Mouse (Mus musculus): Measurements from ENCODE around the gene Gm3336. TPM values are rescaled to one million over a fixed set of nuclear protein-coding genes. Genes with fewer than 3 reads are reported as not detected.

Gm3336 gene
- polyA plus RNA-seq, 1 experiment, result 0.26 TPM

GRCm38 (mm10) chr8:70711041-70711440 is 7.3 kb upstream of the Gm3336 start:
- Histone ChIP-seq H3K9me3 (peaks cover 4% of the 10 kb centered on the region; the same call in 1 of the 2 replicates), H3K36me3 (replicated peaks; ENCODE audit: low read length) (no peaks in the 10 kb centered on the region), H3K4me1 (peaks cover 24% of the 10 kb centered on the region), H3K4me3 (replicated peaks) (no peak overlapping the region), H3K27me3 (replicated peaks) (peaks cover 90% of the 10 kb centered on the region)
- TF ChIP-seq GATA1 (IDR thresholded peaks at IDR 0.05; ENCODE audit: borderline replicate concordance, low read length) (no peak), FLI1 (IDR thresholded peaks at IDR 0.05; ENCODE audit: low read length) (no peak)

GRCm38 (mm10) chr8:70713991-70714390 is 4.4 kb upstream of the Gm3336 start:
- Histone ChIP-seq H3K27me3 (replicated peaks) (peaks cover 81% of the 10 kb centered on the region), H3K36me3 (replicated peaks; ENCODE audit: low read length) (no peaks in the 10 kb centered on the region), H3K9me3 (no peaks in the 10 kb centered on the region), H3K4me3 (replicated peaks) (no peak overlapping the region), H3K4me1 (peaks cover 31% of the 10 kb centered on the region)
- TF ChIP-seq FLI1 (IDR thresholded peaks at IDR 0.05; ENCODE audit: low read length) (no peak), GATA1 (IDR thresholded peaks at IDR 0.05; ENCODE audit: borderline replicate concordance, low read length) (no peak)

- no peaks in the 10 kb centered on the region for H3K9me3 ChIP-seq
- no peaks in the 10 kb centered on the region for H3K36me3 ChIP-seq (replicated peaks; ENCODE audit: low read length)
- peaks cover 71% of the 10 kb centered on the region for H3K27me3 ChIP-seq (replicated peaks)
- no peak for TF ChIP-seq FLI1 (IDR thresholded peaks at IDR 0.05; ENCODE audit: low read length)
- TF ChIP-seq GATA1 (IDR thresholded peaks at IDR 0.05; ENCODE audit: borderline replicate concordance, low read length), result no peak
- no peak overlapping the region for H3K4me3 ChIP-seq (replicated peaks)
- peaks cover 37% of the 10 kb centered on the region for H3K4me1 ChIP-seq
Measured at GRCm38 (mm10) chr8:70715086-70715485, 3.3 kb upstream of the Gm3336 start.

GRCm38 (mm10) chr8:70716521-70717400 is 1.6 kb upstream of the Gm3336 start:
- Histone ChIP-seq H3K36me3 (replicated peaks; ENCODE audit: low read length) (no peaks in the 10 kb centered on the region), H3K9me3 (no peaks in the 10 kb centered on the region), H3K27me3 (replicated peaks) (peaks cover 54% of the 10 kb centered on the region), H3K4me1 (peaks cover 39% of the 10 kb centered on the region), H3K4me3 (replicated peaks) (no peak overlapping the region)
- no peak for TF ChIP-seq GATA1 (IDR thresholded peaks at IDR 0.05; ENCODE audit: borderline replicate concordance, low read length)
- no peak for TF ChIP-seq FLI1 (IDR thresholded peaks at IDR 0.05; ENCODE audit: low read length)

- no peak for TF ChIP-seq GATA1 (IDR thresholded peaks at IDR 0.05; ENCODE audit: borderline replicate concordance, low read length)
- no peak for TF ChIP-seq FLI1 (IDR thresholded peaks at IDR 0.05; ENCODE audit: low read length)
- no peaks in the 10 kb centered on the region for H3K36me3 ChIP-seq (replicated peaks; ENCODE audit: low read length)
- peaks cover 29% of the 10 kb centered on the region for H3K4me1 ChIP-seq
- H3K4me3 ChIP-seq (replicated peaks), result no peak overlapping the region
- peaks cover 32% of the 10 kb centered on the region for H3K27me3 ChIP-seq (replicated peaks)
- no peaks in the 10 kb centered on the region for H3K9me3 ChIP-seq
Measured at GRCm38 (mm10) chr8:70719796-70720270, 1.5 kb downstream of the Gm3336 start.

- Histone ChIP-seq H3K9me3 (no peaks in the 10 kb centered on the region), H3K4me3 (replicated peaks) (no peak overlapping the region), H3K4me1 (peaks cover 24% of the 10 kb centered on the region), H3K27me3 (replicated peaks) (peaks cover 26% of the 10 kb centered on the region), H3K36me3 (replicated peaks; ENCODE audit: low read length) (no peaks in the 10 kb centered on the region)
- TF ChIP-seq FLI1 (IDR thresholded peaks at IDR 0.05; ENCODE audit: low read length) (no peak), GATA1 (IDR thresholded peaks at IDR 0.05; ENCODE audit: borderline replicate concordance, low read length) (no peak)
Measured at GRCm38 (mm10) chr8:70720739-70721138, 2.4 kb downstream of the Gm3336 start.

- no peaks in the 10 kb centered on the region for H3K36me3 ChIP-seq (replicated peaks; ENCODE audit: low read length)
- no peak overlapping the region for H3K4me3 ChIP-seq (replicated peaks)
- H3K27me3 ChIP-seq (replicated peaks), result peaks cover 24% of the 10 kb centered on the region
- TF ChIP-seq FLI1 (IDR thresholded peaks at IDR 0.05; ENCODE audit: low read length), result no peak
- no peak for TF ChIP-seq GATA1 (IDR thresholded peaks at IDR 0.05; ENCODE audit: borderline replicate concordance, low read length)
- peaks cover 25% of the 10 kb centered on the region for H3K4me1 ChIP-seq
- no peaks in the 10 kb centered on the region for H3K9me3 ChIP-seq
Measured at GRCm38 (mm10) chr8:70721601-70722000, 3.3 kb downstream of the Gm3336 start.

- H3K4me3 ChIP-seq (replicated peaks), result no peak within 1 kb of the TSS
- TF ChIP-seq FLI1 (IDR thresholded peaks at IDR 0.05; ENCODE audit: low read length) (no peak), GATA1 (IDR thresholded peaks at IDR 0.05; ENCODE audit: borderline replicate concordance, low read length) (no peak)
- H3K36me3 ChIP-seq (replicated peaks; ENCODE audit: low read length), result no peaks in the 10 kb centered on the region
- H3K27me3 ChIP-seq (replicated peaks), result peaks cover 34% of the 10 kb centered on the region
- H3K9me3 ChIP-seq, result no peaks in the 10 kb centered on the region
- H3K4me1 ChIP-seq, result peaks cover 20% of the 10 kb centered on the region
Measured at GRCm38 (mm10) chr8:70723486-70724210, 5.3 kb downstream of the Gm3336 start, which contains the start of gene Pde4c. Pde4c (plus strand) TSS chr8:70723720.

- peaks cover 19% of the 10 kb centered on the region for H3K4me1 ChIP-seq
- H3K27me3 ChIP-seq (replicated peaks), result peaks cover 39% of the 10 kb centered on the region
- H3K4me3 ChIP-seq (replicated peaks), result no peak overlapping the region
- H3K9me3 ChIP-seq, result no peaks in the 10 kb centered on the region
- no peak for TF ChIP-seq GATA1 (IDR thresholded peaks at IDR 0.05; ENCODE audit: borderline replicate concordance, low read length)
- no peak for TF ChIP-seq FLI1 (IDR thresholded peaks at IDR 0.05; ENCODE audit: low read length)
- H3K36me3 ChIP-seq (replicated peaks; ENCODE audit: low read length), result no peaks in the 10 kb centered on the region
Measured at GRCm38 (mm10) chr8:70724216-70724615, 5.9 kb downstream of the Gm3336 start.
